Mouse (Mus musculus) lung, postnatal 14 days (tissue): ENCODE data around the gene Tle3.

Experiments used
- DNase-seq: peaks from one replicate; pipeline ENCODE4 v3.0.0; 2021

Tle3 gene

GRCm38 (mm10) chr9:61398160-61398559, 26.0 kb downstream of the Tle3 start:
- DNase-seq: no peak

GRCm38 (mm10) chr9:61400132-61400531, 28.0 kb downstream of the Tle3 start:
- no peak for DNase-seq

GRCm38 (mm10) chr9:61401664-61402063, 29.5 kb downstream of the Tle3 start:
- DNase-seq: no peak

- no peak for DNase-seq
Observed at GRCm38 (mm10) chr9:61402268-61402667, 30.1 kb downstream of the Tle3 start.

- no peak for DNase-seq
Observed at GRCm38 (mm10) chr9:61402716-61403115, 30.6 kb downstream of the Tle3 start.

GRCm38 (mm10) chr9:61403866-61404614, 31.9 kb downstream of the Tle3 start:
- DNase-seq: no peak

- DNase-seq: no peak
Observed at GRCm38 (mm10) chr9:61404615-61404980, 32.4 kb downstream of the Tle3 start.

GRCm38 (mm10) chr9:61404998-61405621, 32.9 kb downstream of the Tle3 start:
- DNase-seq: peak; percentile 73

- DNase-seq: no peak
Observed at GRCm38 (mm10) chr9:61406343-61406742, 34.2 kb downstream of the Tle3 start.

- DNase-seq: no peak
Observed at GRCm38 (mm10) chr9:61409046-61409445, 36.9 kb downstream of the Tle3 start.

- no peak for DNase-seq
Observed at GRCm38 (mm10) chr9:61413665-61414456, 41.7 kb downstream of the Tle3 start.

- no peak for DNase-seq
Observed at GRCm38 (mm10) chr9:61416571-61416970, 44.4 kb downstream of the Tle3 start.

GRCm38 (mm10) chr9:61421626-61422025, 49.5 kb downstream of the Tle3 start:
- no peak for DNase-seq

- no peak for DNase-seq
Observed at GRCm38 (mm10) chr9:61424245-61424644, 52.1 kb downstream of the Tle3 start.

GRCm38 (mm10) chr9:61426493-61426892, 54.3 kb downstream of the Tle3 start:
- no peak for DNase-seq

- no peak for DNase-seq
Observed at GRCm38 (mm10) chr9:61427051-61427450, 54.9 kb downstream of the Tle3 start.

- DNase-seq: no peak
Observed at GRCm38 (mm10) chr9:61427901-61428300, 55.7 kb downstream of the Tle3 start.

GRCm38 (mm10) chr9:61431830-61432229, 59.7 kb downstream of the Tle3 start:
- no peak for DNase-seq

GRCm38 (mm10) chr9:61433206-61433605, 61.0 kb downstream of the Tle3 start:
- DNase-seq: no peak

GRCm38 (mm10) chr9:61434062-61434461, 61.9 kb downstream of the Tle3 start:
- DNase-seq: no peak

- DNase-seq: peak; percentile 46
Observed at GRCm38 (mm10) chr9:61435191-61435989, 63.2 kb downstream of the Tle3 start.

- no peak for DNase-seq
Observed at GRCm38 (mm10) chr9:61436104-61436503, 63.9 kb downstream of the Tle3 start.

GRCm38 (mm10) chr9:61436761-61437160, 64.6 kb downstream of the Tle3 start:
- peak; percentile 21 for DNase-seq
